22 mouse cellular contexts compared by ENCODE assay signal in genomic region chr13:83482087-83482486, GRCm38 (mm10). TPM values are rescaled to one million over a fixed set of nuclear protein-coding genes. Genes with fewer than 3 reads are reported as not detected.
DNase-seq lines count a peak whose midpoint lies in the region; ATAC-seq and TF ChIP-seq lines count a peak whose summit lies in the region.
"Had no signal": no experiment of that assay in that cellular context is flagged by ENCODE, and none has a peak within 500 bp of the region (broad histone marks: within the 10 kb centered on the region; RNA-seq: fewer than 3 reads in every experiment).

No protein-coding gene starts in this region.

- intact Hi-C loops in heart, adult 2 months (cut with DNase I): no loop called here

- H3K9ac ChIP-seq in heart, embryonic 15.5 days: no peak overlapping the region
- H3K9ac ChIP-seq in heart, adult 2 months (ENCODE audit: low read depth, low read length): no peak overlapping the region
- H3K9ac ChIP-seq in lung, embryonic 14.5 days: no peak overlapping the region
- H3K9ac ChIP-seq: embryonic facial prominence, embryonic 13.5 days; forebrain, embryonic 15.5 days; limb, embryonic 13.5 days; liver, embryonic 14.5 days; midbrain, embryonic 13.5 days; neural tube, embryonic 12.5 days had no signal

- DNase-seq in adrenal gland, postnatal 10 days: peak; percentile 33
- no peak for DNase-seq in adrenal gland, postnatal 4 days (ENCODE audit: low spot score in 2 of 2)
- DNase-seq in heart, adult 2 months: no peak
- peak; percentile 91 for DNase-seq in lung, embryonic 14.5 days
- DNase-seq in lung, adult 18-20 months: no peak
- peak; percentile 2 for DNase-seq in lung, postnatal 36 days
- DNase-seq: cerebellum, postnatal 10 days; kidney, adult 11 months; right cerebral cortex, postnatal 4 days; thymus, postnatal 14 days had no signal

- TF ChIP-seq EP300 in heart, adult 2 months (IDR thresholded peaks at IDR 0.05; ENCODE audit: insufficient read depth, low read depth, low read length): no peak

- TF ChIP-seq POLR2A in heart, adult 2 months (IDR thresholded peaks at IDR 0.05; ENCODE audit: insufficient read depth, low read depth, low read length): no peak

- no peaks in the 10 kb centered on the region for H3K9me3 ChIP-seq in heart, embryonic 15.5 days (replicated peaks)
- no peaks in the 10 kb centered on the region for H3K9me3 ChIP-seq in lung, embryonic 14.5 days (ENCODE audit: low read depth, low read length)
- H3K9me3 ChIP-seq: embryonic facial prominence, embryonic 13.5 days; forebrain, embryonic 15.5 days; G1E; hindbrain, embryonic 10.5 days; limb, embryonic 13.5 days; midbrain, embryonic 13.5 days; neural tube, embryonic 12.5 days had no signal

- no peak overlapping the region for H3K4me3 ChIP-seq in heart, embryonic 15.5 days
- H3K4me3 ChIP-seq in heart, adult 2 months: no peak overlapping the region
- no peak overlapping the region for H3K4me3 ChIP-seq in lung, embryonic 14.5 days (ENCODE audit: low read depth, low read length)
- H3K4me3 ChIP-seq: embryonic facial prominence, embryonic 13.5 days; forebrain, embryonic 15.5 days; hindbrain, embryonic 10.5 days; limb, embryonic 13.5 days; midbrain, embryonic 13.5 days; neural tube, embryonic 12.5 days had no signal

- no peaks in the 10 kb centered on the region for H3K79me2 ChIP-seq in heart, adult 2 months (replicated peaks; ENCODE audit: control insufficient read depth, insufficient read depth, low read length)

- no peaks in the 10 kb centered on the region for H3K36me3 ChIP-seq in heart, embryonic 15.5 days
- H3K36me3 ChIP-seq in heart, adult 2 months (ENCODE audit: control insufficient read depth, insufficient read depth, low read length): no peaks in the 10 kb centered on the region
- H3K36me3 ChIP-seq in lung, embryonic 14.5 days (ENCODE audit: insufficient read depth): no peaks in the 10 kb centered on the region
- H3K36me3 ChIP-seq: embryonic facial prominence, embryonic 13.5 days; forebrain, embryonic 15.5 days; G1E; hindbrain, embryonic 10.5 days; limb, embryonic 13.5 days; midbrain, embryonic 13.5 days; neural tube, embryonic 12.5 days had no signal

- WGBS in heart, embryonic 15.5 days: 66% methylated on average over 5 of the region's 5 CpGs
- 70% methylated on average over 5 of the region's 5 CpGs for WGBS in heart, adult 2 months
- 51% methylated on average over 5 of the region's 5 CpGs for WGBS in lung, embryonic 14.5 days

- H3K27me3 ChIP-seq in heart, embryonic 15.5 days: no peaks in the 10 kb centered on the region
- no peaks in the 10 kb centered on the region for H3K27me3 ChIP-seq in heart, adult 2 months (ENCODE audit: control insufficient read depth, insufficient read depth, low read length)
- no peaks in the 10 kb centered on the region for H3K27me3 ChIP-seq in lung, embryonic 14.5 days (ENCODE audit: insufficient read depth, low read length)
- H3K27me3 ChIP-seq: embryonic facial prominence, embryonic 13.5 days; forebrain, embryonic 15.5 days; limb, embryonic 13.5 days; midbrain, embryonic 13.5 days; neural tube, embryonic 12.5 days had no signal

- H3K27ac ChIP-seq in heart, embryonic 15.5 days: peak overlapping the region; percentile 56
- no peak overlapping the region for H3K27ac ChIP-seq in heart, adult 2 months
- no peak overlapping the region for H3K27ac ChIP-seq in lung, embryonic 14.5 days (ENCODE audit: low read depth)
- H3K27ac ChIP-seq: embryonic facial prominence, embryonic 13.5 days; forebrain, embryonic 15.5 days; hindbrain, embryonic 10.5 days; hindbrain, postnatal 0 days; kidney, postnatal 0 days; limb, embryonic 13.5 days; liver, embryonic 14.5 days; midbrain, embryonic 13.5 days; neural tube, embryonic 12.5 days; stomach, postnatal 0 days had no signal

- no peak for TF ChIP-seq CTCF in heart, adult 2 months (IDR thresholded peaks at IDR 0.05)
- TF ChIP-seq CTCF in lung, embryonic 14.5 days (IDR thresholded peaks at IDR 0.05; ENCODE audit: low read depth): no peak

- no peak for ATAC-seq in heart, embryonic 15.5 days (replicated peaks; ENCODE audit: insufficient number of reproducible peaks, insufficient read depth, low FRiP score, low read depth)
- ATAC-seq in lung, embryonic 14.5 days (ENCODE audit: insufficient read depth): peak; percentile 79
- ATAC-seq: hindbrain, postnatal 0 days; midbrain, embryonic 13.5 days had no signal

- H3K4me1 ChIP-seq in heart, embryonic 15.5 days (replicated peaks): peaks cover 12% of the 10 kb centered on the region
- no peaks in the 10 kb centered on the region for H3K4me1 ChIP-seq in heart, adult 2 months (ENCODE audit: control insufficient read depth, insufficient read depth, low read length)
- no peaks in the 10 kb centered on the region for H3K4me1 ChIP-seq in lung, embryonic 14.5 days (ENCODE audit: insufficient read depth)
- H3K4me1 ChIP-seq: embryonic facial prominence, embryonic 13.5 days; hindbrain, embryonic 10.5 days; limb, embryonic 13.5 days; neural tube, embryonic 12.5 days had no signal

- H3K4me2 ChIP-seq in heart, embryonic 15.5 days: no peak overlapping the region
- no peak overlapping the region for H3K4me2 ChIP-seq in lung, embryonic 14.5 days
- H3K4me2 ChIP-seq: embryonic facial prominence, embryonic 13.5 days; forebrain, embryonic 15.5 days; limb, embryonic 13.5 days; midbrain, embryonic 13.5 days; neural tube, embryonic 12.5 days had no signal

RNA-seq across cellular contexts. Expression of gene Mef2c, which starts 21.7 kb away (rescaled TPM):
- total RNA-seq in adrenal gland, postnatal 10 days (2021): 10 to 100 TPM; 42.9 to 86.6 TPM
- 10 to 100 TPM; 80.2 to 88.7 TPM for total RNA-seq in adrenal gland, postnatal 4 days (2021)
- polyA plus RNA-seq in heart, embryonic 15.5 days (2015; fragmentation: Nextera tagmentation; extraction: Ambion mirVana): 88.9 and 98.0 TPM in 2 replicates
- 10 to 100 TPM; 56.5 to 74.1 TPM for total RNA-seq in heart, adult 2 months (2021)
- 35.5 and 50.7 TPM in 2 replicates for polyA plus RNA-seq in heart, adult 2 months (2012; rRNA removed)
- 55.9 and 59.9 TPM in 2 replicates for polyA plus RNA-seq in lung, embryonic 14.5 days (2014; fragmentation: Nextera tagmentation; extraction: Ambion mirVana)
- polyA plus RNA-seq: G1E had no signal

Comparison
In these comparisons a context has a peak if more than half of its experiments do, and no peak if none do; other contexts are left out.
1. DNase-seq: peak in adrenal gland, postnatal 10 days (single experiment), lung, embryonic 14.5 days (single experiment) and lung, postnatal 36 days (single experiment); none in adrenal gland, postnatal 4 days (0 of 2), heart, adult 2 months (0 of 2) and lung, adult 18-20 months (0 of 2).